Mouse (Mus musculus): ENCODE measurements around the gene Kif1b. TPM values are rescaled to one million over a fixed set of nuclear protein-coding genes. Genes with fewer than 3 reads are reported as not detected.

The Kif1b gene
- polyA plus RNA-seq, 1 experiment from 2014 or later, result 35.6 TPM

- Histone ChIP-seq H3K27me3 (replicated peaks; ENCODE audit: insufficient read depth, low read length) (no peaks in the 10 kb centered on the region), H3K9me3 (ENCODE audit: low read length) (no peaks in the 10 kb centered on the region), H3K27ac (ENCODE audit: low read length) (peak within 1 kb of the TSS; percentile 92), H3K9ac (replicated peaks; ENCODE audit: low read depth) (peak within 1 kb of the TSS; percentile 79), H3K4me2 (replicated peaks; ENCODE audit: low read depth, low read length) (peak within 1 kb of the TSS; percentile 94), H3K4me3 (ENCODE audit: low read depth, low read length) (peak within 1 kb of the TSS; percentile 72), H3K36me3 (ENCODE audit: insufficient read depth, low read length) (peaks cover under 1% of the 10 kb centered on the region; the same call in 1 of the 2 replicates), H3K4me1 (ENCODE audit: insufficient read depth, low read depth, low read length) (0 out of 2 replicates have a peak, but pooled peaks cover 6% of the 10 kb centered on the region)
- DNase-seq (ENCODE audit: low spot score), result peak; percentile 99
- under 1% methylated on average over 58 of the region's 59 CpGs for WGBS
- peak; percentile 99 for ATAC-seq
- TF ChIP-seq EP300 (IDR thresholded peaks at IDR 0.05) (0 out of 2 replicates have a peak, but pooled peaks have one; percentile 39), CTCF (IDR thresholded peaks at IDR 0.05) (no peak)
Observed at GRCm38 (mm10) chr4:149166215-149166946, 141.1 kb downstream of the Kif1b start, which contains the start of gene Pgd. Pgd (minus strand) TSS chr4:149166771.

DNA sequence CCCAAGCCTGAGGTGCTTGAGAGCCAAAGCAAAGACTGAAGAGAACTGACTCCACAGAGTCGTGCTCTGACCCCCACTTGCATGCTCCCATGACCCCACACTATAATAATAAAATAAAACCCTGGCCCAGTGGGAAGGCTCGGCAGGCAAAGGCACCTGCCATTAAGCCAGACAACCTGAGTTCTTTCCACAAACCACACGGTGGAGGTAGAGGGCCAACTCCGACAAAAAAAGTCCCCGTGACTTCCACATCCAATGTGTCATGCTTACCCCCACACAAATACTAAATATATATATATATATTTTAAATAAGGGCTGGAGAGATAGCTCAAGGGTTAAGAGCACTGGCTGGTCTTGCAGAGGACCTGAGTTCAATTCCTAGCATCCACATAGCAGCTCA is 143.3 kb downstream of the Kif1b start:
- no peaks in the 10 kb centered on the region for H3K9me3 ChIP-seq (ENCODE audit: low read length)
- no peaks in the 10 kb centered on the region for H3K27me3 ChIP-seq (replicated peaks; ENCODE audit: insufficient read depth, low read length)
- 52% methylated on average over 5 of the region's 5 CpGs for WGBS
- peaks cover 20% of the 10 kb centered on the region; the same call in 1 of the 2 replicates for H3K36me3 ChIP-seq (ENCODE audit: insufficient read depth, low read length)
- H3K27ac ChIP-seq (ENCODE audit: low read length), result no peak overlapping the region
- H3K4me2 ChIP-seq (replicated peaks; ENCODE audit: low read depth, low read length), result 0 out of 2 replicates have a peak overlapping the region, but pooled peaks have one; percentile 8
- no peak for DNase-seq (ENCODE audit: low spot score)
- TF ChIP-seq CTCF (IDR thresholded peaks at IDR 0.05) (peak; percentile 53), EP300 (IDR thresholded peaks at IDR 0.05) (no peak)
- ATAC-seq, result no peak
- H3K4me1 ChIP-seq (ENCODE audit: insufficient read depth, low read depth, low read length), result no peaks in the 10 kb centered on the region
- H3K9ac ChIP-seq (replicated peaks; ENCODE audit: low read depth), result no peak overlapping the region
- no peak overlapping the region for H3K4me3 ChIP-seq (ENCODE audit: low read depth, low read length)

DNA sequence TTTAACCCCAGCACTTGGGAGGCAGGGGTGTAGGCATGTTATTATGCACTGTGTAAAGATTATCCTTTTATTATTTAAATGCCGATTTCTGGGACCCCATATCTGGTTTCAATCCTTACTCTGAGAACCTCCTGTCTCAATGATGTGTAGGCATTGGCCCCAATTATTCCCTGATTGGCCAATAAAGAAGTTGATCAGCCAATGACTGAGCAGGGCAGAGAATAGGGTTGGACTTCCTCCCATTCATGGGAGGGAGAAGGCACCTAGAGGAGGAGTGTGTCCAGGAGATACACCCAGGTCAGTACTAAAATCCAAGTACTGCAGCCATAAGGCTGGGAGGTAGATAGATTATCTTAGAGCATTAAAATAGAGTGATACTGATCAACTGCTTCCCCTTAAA is 144.3 kb downstream of the Kif1b start:
- Histone ChIP-seq H3K27ac (ENCODE audit: low read length) (no peak overlapping the region), H3K4me3 (ENCODE audit: low read depth, low read length) (no peak overlapping the region), H3K4me1 (ENCODE audit: insufficient read depth, low read depth, low read length) (no peaks in the 10 kb centered on the region), H3K9me3 (ENCODE audit: low read length) (no peaks in the 10 kb centered on the region), H3K4me2 (replicated peaks; ENCODE audit: low read depth, low read length) (no peak overlapping the region), H3K9ac (replicated peaks; ENCODE audit: low read depth) (no peak overlapping the region), H3K36me3 (ENCODE audit: insufficient read depth, low read length) (peaks cover 28% of the 10 kb centered on the region; the same call in 1 of the 2 replicates), H3K27me3 (replicated peaks; ENCODE audit: insufficient read depth, low read length) (no peaks in the 10 kb centered on the region)
- WGBS, result 61% methylated on average over 1 of the region's 1 CpGs
- no peak for TF ChIP-seq CTCF (IDR thresholded peaks at IDR 0.05)
- TF ChIP-seq EP300 (IDR thresholded peaks at IDR 0.05), result no peak
- ATAC-seq (no peak), DNase-seq (ENCODE audit: low spot score) (no peak)

GRCm38 (mm10) chr4:149161166-149161565 is 146.3 kb downstream of the Kif1b start:
- no peak for ATAC-seq
- peaks cover 44% of the 10 kb centered on the region for H3K36me3 ChIP-seq (ENCODE audit: insufficient read depth, low read length)

DNA sequence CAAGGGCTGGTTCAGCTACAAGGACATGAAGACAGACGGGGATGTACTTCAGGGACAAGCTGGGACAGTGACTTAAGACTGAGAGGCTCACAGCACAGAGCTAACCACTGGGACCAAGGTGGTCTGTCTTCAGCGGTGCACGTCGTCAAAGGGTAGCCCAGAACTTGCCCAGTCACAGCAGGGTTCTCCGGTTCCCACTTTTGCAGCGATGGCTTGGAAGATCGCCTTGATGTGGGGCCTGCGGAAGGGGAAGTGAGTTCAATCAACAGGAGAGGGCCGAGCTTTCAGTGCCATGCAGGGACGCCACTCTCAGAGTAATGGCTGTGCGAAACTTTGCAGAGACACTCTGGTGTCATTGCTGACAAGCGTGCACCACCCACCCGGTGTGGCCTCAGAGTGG is 147.6 kb downstream of the Kif1b start:
- Histone ChIP-seq H3K4me1 (ENCODE audit: insufficient read depth, low read depth, low read length) (no peaks in the 10 kb centered on the region), H3K27me3 (replicated peaks; ENCODE audit: insufficient read depth, low read length) (no peaks in the 10 kb centered on the region), H3K27ac (ENCODE audit: low read length) (no peak overlapping the region), H3K4me2 (replicated peaks; ENCODE audit: low read depth, low read length) (no peak overlapping the region), H3K36me3 (ENCODE audit: insufficient read depth, low read length) (peaks cover 47% of the 10 kb centered on the region), H3K9me3 (ENCODE audit: low read length) (no peaks in the 10 kb centered on the region), H3K9ac (replicated peaks; ENCODE audit: low read depth) (no peak overlapping the region), H3K4me3 (ENCODE audit: low read depth, low read length) (no peak overlapping the region)
- ATAC-seq (no peak), DNase-seq (ENCODE audit: low spot score) (no peak)
- 89% methylated on average over 13 of the region's 13 CpGs for WGBS
- TF ChIP-seq CTCF (IDR thresholded peaks at IDR 0.05) (no peak), EP300 (IDR thresholded peaks at IDR 0.05) (no peak)

More at GRCm38 (mm10) chr4:149161166-149161565, 146.3 kb downstream of the Kif1b start:
- TF ChIP-seq CTCF (IDR thresholded peaks at IDR 0.05), result no peak
- no peak for TF ChIP-seq EP300 (IDR thresholded peaks at IDR 0.05)
- H3K9me3 ChIP-seq (ENCODE audit: low read length), result no peaks in the 10 kb centered on the region
- H3K27me3 ChIP-seq (replicated peaks; ENCODE audit: insufficient read depth, low read length), result no peaks in the 10 kb centered on the region
- no peak overlapping the region for H3K27ac ChIP-seq (ENCODE audit: low read length)
- H3K4me3 ChIP-seq (ENCODE audit: low read depth, low read length), result no peak overlapping the region
- WGBS, result 73% methylated on average over 6 of the region's 6 CpGs
- DNase-seq (ENCODE audit: low spot score), result no peak
- no peak overlapping the region for H3K4me2 ChIP-seq (replicated peaks; ENCODE audit: low read depth, low read length)
- no peak overlapping the region for H3K9ac ChIP-seq (replicated peaks; ENCODE audit: low read depth)
- no peaks in the 10 kb centered on the region for H3K4me1 ChIP-seq (ENCODE audit: insufficient read depth, low read depth, low read length)

GRCm38 (mm10) chr4:149159203-149159602 is 148.3 kb downstream of the Kif1b start:
- WGBS, result 81% methylated on average over 2 of the region's 2 CpGs

More at GRCm38 (mm10) chr4:149159203-149159602, 148.3 kb downstream of the Kif1b start:
- Histone ChIP-seq H3K27ac (ENCODE audit: low read length) (no peak overlapping the region), H3K9ac (replicated peaks; ENCODE audit: low read depth) (no peak overlapping the region), H3K4me1 (ENCODE audit: insufficient read depth, low read depth, low read length) (no peaks in the 10 kb centered on the region), H3K9me3 (ENCODE audit: low read length) (no peaks in the 10 kb centered on the region), H3K4me3 (ENCODE audit: low read depth, low read length) (no peak overlapping the region), H3K27me3 (replicated peaks; ENCODE audit: insufficient read depth, low read length) (no peaks in the 10 kb centered on the region), H3K4me2 (replicated peaks; ENCODE audit: low read depth, low read length) (no peak overlapping the region), H3K36me3 (ENCODE audit: insufficient read depth, low read length) (peaks cover 50% of the 10 kb centered on the region)
- no peak for TF ChIP-seq CTCF (IDR thresholded peaks at IDR 0.05)
- TF ChIP-seq EP300 (IDR thresholded peaks at IDR 0.05), result no peak
- ATAC-seq (no peak), DNase-seq (ENCODE audit: low spot score) (no peak)
